Mouse (Mus musculus): ENCODE measurements around the gene Naa40. TPM values are rescaled to one million over a fixed set of nuclear protein-coding genes. Genes with fewer than 3 reads are reported as not detected.

The Naa40 gene
- total RNA-seq, 2 experiments from 2014 or later, result 28.5 to 29.8 TPM

GRCm38 (mm10) chr19:7183419-7183818 is 57.6 kb downstream of the Naa40 start:
- DNase-seq (ENCODE audit: low spot score in 2 of 2), result no peak

- peak; percentile 64 to 72 for DNase-seq (ENCODE audit: low spot score in 2 of 2)
Observed at GRCm38 (mm10) chr19:7182273-7182949, 58.6 kb downstream of the Naa40 start.

GRCm38 (mm10) chr19:7181496-7181895 is 59.5 kb downstream of the Naa40 start:
- DNase-seq (ENCODE audit: low spot score in 2 of 2), result no peak

GRCm38 (mm10) chr19:7180756-7181405 is 60.1 kb downstream of the Naa40 start:
- no peak for DNase-seq (ENCODE audit: low spot score in 2 of 2)

- DNase-seq (ENCODE audit: low spot score in 2 of 2), result no peak
Observed at GRCm38 (mm10) chr19:7178841-7179452, 62.0 kb downstream of the Naa40 start.

GRCm38 (mm10) chr19:7177804-7178511 is 63.0 kb downstream of the Naa40 start:
- no peak for DNase-seq (ENCODE audit: low spot score in 2 of 2)

GRCm38 (mm10) chr19:7176041-7176696 is 64.8 kb downstream of the Naa40 start:
- no peak for DNase-seq (ENCODE audit: low spot score in 2 of 2)

Other genes with a start within 250 kb of the Naa40 start
- 10 to 100 TPM; 24.7 to 27.9 TPM for gene Dnajc4, start 248.6 kb downstream of the Naa40 start, total RNA-seq (2021)
- gene Nudt22, start 245.1 kb downstream of the Naa40 start, total RNA-seq (2021), result 10 to 100 TPM; 12.7 to 14.0 TPM
- gene Trpt1, start 245.1 kb downstream of the Naa40 start, total RNA-seq (2021), result 10 to 100 TPM; 17.2 to 17.8 TPM
- gene Fermt3, start 221.7 kb downstream of the Naa40 start, total RNA-seq (2021), result 1 to 10 TPM; 4.2 to 5.1 TPM
- gene Stip1, start 201.2 kb downstream of the Naa40 start, total RNA-seq (2021), result 100 to 1,000 TPM; 218 to 230 TPM
- 10 to 100 TPM; 22.9 to 23.7 TPM for gene Macrod1, start 184.4 kb downstream of the Naa40 start, total RNA-seq (2021)
- 10 to 100 TPM; 21.6 to 22.0 TPM for gene Flrt1, start 135.5 kb downstream of the Naa40 start, total RNA-seq (2021)
- gene Otub1, start 34.9 kb downstream of the Naa40 start, total RNA-seq (2021), result 100 to 1,000 TPM; 306 to 307 TPM
- 1,000 to 10,000 TPM in 1 of 2 experiments, 100 to 1,000 TPM in 1; 974 to 1,030 TPM for gene Cox8a, start 23.6 kb downstream of the Naa40 start, total RNA-seq (2021)
- gene Rcor2, start 26.1 kb upstream of the Naa40 start, total RNA-seq (2021), result 10 to 100 TPM; 12.7 to 13.9 TPM
- gene Mark2, start 100.7 kb upstream of the Naa40 start, total RNA-seq (2021), result 100 to 1,000 TPM; 114 to 118 TPM
- gene Spindoc, start 141.8 kb upstream of the Naa40 start, total RNA-seq (2021), result 10 to 100 TPM; 33.6 to 34.2 TPM
- 10 to 100 TPM; 43.8 to 44.2 TPM for gene 2700081O15Rik, start 176.4 kb upstream of the Naa40 start, total RNA-seq (2021)
- gene Rtn3, start 242.1 kb upstream of the Naa40 start, total RNA-seq (2021), result 100 to 1,000 TPM; 755 to 762 TPM